Mouse (Mus musculus) naive thymus-derived CD4-positive, alpha-beta T cell, adult 5 months (primary cell): ENCODE measurements around the gene Gm5128. TPM values are rescaled to one million over a fixed set of nuclear protein-coding genes. Genes with fewer than 3 reads are reported as not detected.

Experiments used
- polyA plus RNA-seq: library from polyadenylated mRNA; unstranded; fragments of 100-300 nt; shearing (Covaris generic); gene quantifications from one replicate; pipeline ENCODE4 v1.2.1, GENCODE M21; 2017

Gm5128 gene
- not detected for polyA plus RNA-seq

GRCm38 (mm10) chrX:135372984-135373383 lies at the start of gene Gm5128:
Gene Gm5128 (plus strand): TSS chrX:135373284.

Other genes with a start within 250 kb of the Gm5128 start
- gene Gm15023, start 195.7 kb upstream of the Gm5128 start, polyA plus RNA-seq: 0.09 TPM
- gene Tceal6, start 162.6 kb upstream of the Gm5128 start, polyA plus RNA-seq: not detected
- gene Pramel3, start 71.0 kb upstream of the Gm5128 start, polyA plus RNA-seq: not detected
- not detected for gene Gm7903, start 60.6 kb downstream of the Gm5128 start, polyA plus RNA-seq
- 0.09 TPM for gene AV320801, start 121.3 kb downstream of the Gm5128 start, polyA plus RNA-seq
- not detected for gene Nxf7, start 225.5 kb downstream of the Gm5128 start, polyA plus RNA-seq